Mouse (Mus musculus) neural tube, postnatal 0 days (tissue): ENCODE results near the gene Emsy. TPM values are rescaled to one million over a fixed set of nuclear protein-coding genes. Genes with fewer than 3 reads are reported as not detected.

ENCODE experiments used
- polyA plus RNA-seq: library from polyadenylated mRNA; unstranded; fragments of >200 nt; fragmentation: Nextera tagmentation; extraction: Ambion mirVana; gene quantifications from 2 replicates; pipeline ENCODE4 v1.2.1, GENCODE M21; 2015

Gene Emsy
- 16.8 and 17.0 TPM in 2 replicates for polyA plus RNA-seq

GRCm38 (mm10) chr7:98656531-98657221 lies at the start of gene Emsy:
TSS of gene Emsy (minus strand) at chr7:98656783.

GRCm38 (mm10) chr7:98702283-98703240 lies 46.0 kb upstream of the Emsy start, which contains the start of gene Thap12:
TSS of gene Thap12 (plus strand) at chr7:98703103.

Other genes starting within 250 kb of the Emsy start
- 0.43 and 0.85 TPM in 2 replicates for gene Gucy2d, start 216.4 kb downstream of the Emsy start, polyA plus RNA-seq
- gene Lrrc32, start 167.5 kb downstream of the Emsy start, polyA plus RNA-seq, result 4.7 and 4.9 TPM in 2 replicates
- gene Thap12, start 46.3 kb upstream of the Emsy start, polyA plus RNA-seq, result 42.7 and 45.4 TPM in 2 replicates
- gene Wnt11, start 178.3 kb upstream of the Emsy start, polyA plus RNA-seq, result 2.2 and 2.8 TPM in 2 replicates